Mouse (Mus musculus): ENCODE results near the gene Ckm. TPM values are rescaled to one million over a fixed set of nuclear protein-coding genes. Genes with fewer than 3 reads are reported as not detected.

Gene Ckm
- total RNA-seq, 1 experiment from 2014 or later = 1.5 TPM

DNA sequence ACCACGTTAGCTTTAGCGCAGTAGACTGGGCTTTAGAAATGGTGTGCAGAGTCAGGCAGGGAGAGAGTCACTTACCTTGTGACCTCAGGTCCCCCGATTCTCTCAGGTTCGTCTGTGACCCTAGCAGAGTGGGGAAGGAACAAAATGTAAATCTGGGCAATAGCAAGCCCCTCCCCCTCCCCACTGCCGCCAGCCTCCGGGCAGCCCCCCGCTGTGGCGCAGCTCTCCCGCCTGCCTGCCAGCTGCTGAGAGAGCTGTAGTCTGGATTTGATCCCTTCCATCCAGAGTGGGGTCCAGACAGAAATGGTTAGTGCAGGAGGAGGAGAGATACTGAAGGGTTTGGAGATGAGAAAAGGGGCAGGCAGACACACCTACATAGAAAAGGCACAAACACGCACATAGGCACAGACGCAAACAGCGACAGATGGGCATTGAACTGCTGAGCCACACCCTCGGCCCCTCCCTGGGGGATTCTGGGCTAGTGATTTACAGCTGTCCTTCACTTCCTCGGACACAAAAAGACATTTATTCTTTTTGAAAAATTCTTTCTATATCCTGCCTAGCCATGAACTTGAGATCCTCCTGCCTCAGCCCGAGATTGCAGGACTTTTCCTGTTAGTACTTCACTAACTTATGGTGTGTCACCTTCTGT, 23.5 kb downstream of the Ckm start:
- no peak for ATAC-seq (replicated peaks; ENCODE audit: low read depth, poor library complexity, severe bottlenecking)

DNA sequence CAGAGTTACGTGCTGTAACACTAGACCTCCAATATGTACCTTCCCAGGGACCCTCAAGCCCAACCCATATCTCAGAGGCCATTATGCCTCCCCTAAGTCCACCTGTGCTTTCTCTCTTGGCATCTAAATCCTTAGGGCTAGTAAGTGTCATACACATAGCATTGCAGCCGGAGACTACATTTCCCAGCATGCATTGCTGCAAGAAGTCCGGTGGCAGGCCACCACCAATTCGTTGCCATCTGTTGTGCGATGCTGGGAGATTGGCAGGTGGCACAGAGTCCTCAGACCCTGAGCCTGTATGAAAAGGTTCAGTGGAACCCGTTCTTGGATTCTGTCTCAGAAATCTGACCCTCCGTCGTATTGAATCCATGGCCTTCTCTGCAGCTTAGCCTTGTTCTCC, 25.1 kb downstream of the Ckm start:
- no peak for ATAC-seq (replicated peaks; ENCODE audit: low read depth, poor library complexity, severe bottlenecking)

DNA sequence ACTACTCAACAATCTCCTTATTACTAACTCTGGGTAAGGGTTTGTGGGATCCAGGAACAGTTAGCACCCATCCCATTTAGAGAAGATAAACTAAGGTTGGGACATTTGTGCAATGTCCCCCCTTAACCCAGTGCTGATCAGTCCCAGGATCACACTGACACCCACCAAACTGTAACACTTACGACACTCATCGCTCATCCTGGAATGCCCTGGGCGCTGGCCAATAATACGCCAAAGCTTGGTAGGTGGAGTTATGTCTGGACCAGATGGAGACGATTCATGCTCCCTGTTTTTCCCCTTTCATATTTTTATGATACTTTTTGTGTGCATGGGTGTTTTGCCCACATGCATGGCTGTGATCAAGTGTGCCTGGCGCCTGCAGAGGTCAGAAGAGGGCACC, 25.8 kb downstream of the Ckm start:
- ATAC-seq (replicated peaks; ENCODE audit: low read depth, poor library complexity, severe bottlenecking) = no peak

DNA sequence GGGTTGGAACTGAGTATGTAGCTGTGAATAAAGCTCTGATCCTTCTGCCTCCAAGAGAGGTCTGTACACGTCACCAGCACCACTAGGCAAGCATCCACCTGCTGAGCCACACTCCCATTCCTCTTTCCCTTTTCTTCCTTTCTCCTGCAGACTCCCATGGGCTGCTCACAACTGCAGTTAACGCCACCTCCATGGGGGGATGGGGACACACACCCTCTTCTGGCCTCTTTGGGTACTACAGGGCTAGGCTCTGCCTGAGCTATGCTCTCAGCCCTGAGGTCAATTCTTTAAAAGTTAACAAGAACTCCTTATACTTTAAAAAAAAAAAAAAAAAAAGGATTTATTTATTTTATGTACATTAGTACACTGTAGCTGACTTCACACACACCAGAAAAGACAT, 27.9 kb downstream of the Ckm start:
- no peak for ATAC-seq (replicated peaks; ENCODE audit: low read depth, poor library complexity, severe bottlenecking)

DNA sequence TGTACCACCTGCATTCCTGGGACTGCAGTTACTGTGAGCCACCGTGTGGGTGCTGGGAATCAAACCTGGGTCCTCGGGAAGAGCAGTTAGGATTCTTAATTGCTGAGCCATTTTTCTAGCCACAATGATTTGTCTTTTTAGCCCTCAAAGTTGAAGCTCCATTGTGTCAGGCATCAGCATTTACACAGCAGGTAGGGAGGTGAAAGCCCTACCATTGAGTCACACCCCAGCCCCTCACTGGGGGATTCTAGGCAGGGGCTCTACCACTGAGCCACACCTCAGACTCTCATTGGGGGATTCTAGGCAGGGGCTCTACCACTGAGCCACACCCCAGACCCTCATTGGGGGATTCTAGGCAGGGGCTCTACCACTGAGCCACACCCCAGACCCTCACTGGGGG, 31.7 kb downstream of the Ckm start:
- ATAC-seq (replicated peaks; ENCODE audit: low read depth, poor library complexity, severe bottlenecking) = no peak

DNA sequence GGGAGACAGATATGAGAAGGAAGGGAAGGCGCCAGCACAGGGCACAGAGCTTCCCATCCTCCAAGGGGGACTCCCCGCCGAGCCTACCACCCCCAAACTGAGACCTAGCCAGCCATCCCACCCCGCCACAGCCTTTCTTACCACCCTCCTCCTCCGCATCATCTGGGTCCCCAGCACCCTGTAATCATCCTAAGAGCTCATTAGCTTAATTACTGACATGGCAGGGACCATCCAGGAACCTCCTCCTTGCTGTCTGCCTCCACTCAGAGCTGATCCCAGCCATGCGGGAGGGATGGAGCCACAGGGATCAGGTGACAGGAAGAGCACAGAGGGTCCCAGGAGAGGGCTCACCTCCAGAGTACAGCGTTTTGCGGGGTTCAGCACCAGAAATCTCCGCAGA, 32.5 kb downstream of the Ckm start:
- ATAC-seq (replicated peaks; ENCODE audit: low read depth, poor library complexity, severe bottlenecking) = no peak

DNA sequence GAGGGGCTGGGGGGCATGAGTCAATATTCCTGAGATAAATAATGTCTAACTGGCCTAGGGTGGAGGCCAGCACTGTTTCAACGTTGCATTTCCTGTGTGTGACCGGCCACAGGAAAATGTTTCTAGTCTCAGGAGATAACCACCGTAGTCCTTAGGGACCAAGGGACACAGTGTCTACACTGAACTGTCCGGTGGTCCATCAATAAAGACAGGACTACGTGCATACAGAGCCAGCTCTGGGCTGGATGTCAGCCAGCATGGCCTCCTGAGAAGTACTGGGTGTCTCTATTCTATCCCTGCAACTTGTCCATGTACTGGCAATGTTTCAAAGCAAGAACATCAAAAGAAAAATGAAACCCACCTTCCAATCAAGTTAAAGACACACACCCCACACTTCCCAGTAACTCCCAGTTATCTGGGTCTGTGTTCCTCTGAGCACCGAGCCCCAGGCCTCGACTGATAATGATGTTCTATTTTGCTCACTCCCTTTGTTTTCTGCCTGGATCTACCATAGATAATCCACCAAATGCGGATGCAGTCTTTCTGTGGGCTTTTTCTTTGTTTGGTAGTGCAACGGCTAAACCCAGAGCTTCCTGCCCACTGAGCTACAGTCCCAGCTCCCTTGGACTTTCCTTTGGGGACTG, 37.0 kb downstream of the Ckm start:
- no peak for ATAC-seq (replicated peaks; ENCODE audit: low read depth, poor library complexity, severe bottlenecking)

DNA sequence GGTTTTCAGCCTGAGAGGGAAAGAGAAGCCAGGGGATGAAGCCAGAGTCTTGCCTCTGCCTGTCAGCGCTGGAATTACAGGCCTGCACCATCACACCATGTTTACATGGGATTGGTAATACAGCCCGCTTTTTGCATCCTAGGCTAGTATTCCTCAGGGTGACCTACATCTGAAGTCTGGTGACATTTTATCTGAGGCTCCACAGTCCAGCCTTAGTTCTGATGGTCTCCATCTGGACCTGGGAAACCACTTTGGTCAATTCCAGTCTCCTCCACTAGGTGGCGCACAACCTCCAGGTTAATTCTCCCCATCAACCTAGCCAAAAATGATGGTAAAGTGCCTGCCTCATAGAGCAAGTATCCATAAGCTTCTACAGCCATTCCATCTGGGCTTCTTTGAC, 38.8 kb downstream of the Ckm start:
- ATAC-seq (replicated peaks; ENCODE audit: low read depth, poor library complexity, severe bottlenecking) = peak; percentile 61

DNA sequence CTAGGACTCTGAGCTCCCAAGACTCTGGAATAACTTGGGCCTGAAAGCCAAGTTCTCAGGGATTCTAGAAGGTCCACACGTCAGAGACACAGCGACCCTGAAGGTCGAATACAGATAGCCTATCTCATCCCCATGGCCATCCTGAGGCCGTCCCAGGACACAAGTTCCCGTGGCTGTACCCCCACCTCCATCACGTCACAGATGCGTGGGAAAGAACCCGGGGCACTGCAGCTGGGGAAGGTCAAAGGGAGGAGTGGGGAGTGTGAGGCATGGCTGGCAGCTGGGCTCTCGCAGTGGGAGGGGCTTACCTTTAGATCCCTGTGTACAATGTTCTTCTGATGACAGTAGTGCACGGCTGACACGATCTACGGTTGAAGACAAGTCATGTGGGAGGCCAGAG, 40.2 kb downstream of the Ckm start:
- no peak for ATAC-seq (replicated peaks; ENCODE audit: low read depth, poor library complexity, severe bottlenecking)

DNA sequence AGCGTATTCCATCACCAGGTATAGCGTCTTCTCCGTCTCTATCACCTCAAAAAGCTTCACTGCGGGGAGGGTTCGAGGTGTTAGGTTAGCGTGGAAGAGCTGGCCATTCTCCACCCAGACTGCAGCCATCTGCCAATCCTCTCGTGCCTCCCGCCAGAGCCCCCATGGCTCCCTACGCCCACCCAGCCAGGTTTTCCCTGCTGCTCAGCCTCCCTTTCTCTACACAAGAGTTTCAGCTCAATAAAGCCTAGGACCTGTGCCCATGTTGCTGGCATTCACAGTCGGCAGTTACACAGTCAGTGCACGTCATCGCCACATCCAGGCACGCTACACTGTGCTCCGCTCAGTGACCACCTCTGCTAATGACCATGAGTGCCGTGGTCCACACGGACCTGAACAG, 43.1 kb downstream of the Ckm start:
- no peak for ATAC-seq (replicated peaks; ENCODE audit: low read depth, poor library complexity, severe bottlenecking)

DNA sequence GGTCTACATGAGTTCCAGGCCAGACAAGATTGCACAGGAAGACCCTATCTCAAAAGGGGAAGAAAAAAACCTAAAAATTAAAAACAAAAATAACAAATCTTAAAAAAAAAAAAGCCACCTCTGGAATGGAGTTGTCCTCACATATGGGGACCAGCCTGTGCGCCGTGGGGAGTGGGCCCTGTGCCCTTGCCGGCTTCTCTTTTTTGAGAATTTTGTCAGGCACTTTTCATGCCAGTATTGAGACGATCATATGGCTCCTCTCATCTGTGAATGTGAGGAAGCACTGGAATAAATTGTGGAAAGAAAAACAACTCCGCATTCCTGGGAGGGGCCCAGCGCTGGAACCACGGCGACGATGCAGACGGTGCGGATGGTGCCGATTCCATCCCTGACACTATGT, 44.6 kb downstream of the Ckm start:
- ATAC-seq (replicated peaks; ENCODE audit: low read depth, poor library complexity, severe bottlenecking) = no peak

DNA sequence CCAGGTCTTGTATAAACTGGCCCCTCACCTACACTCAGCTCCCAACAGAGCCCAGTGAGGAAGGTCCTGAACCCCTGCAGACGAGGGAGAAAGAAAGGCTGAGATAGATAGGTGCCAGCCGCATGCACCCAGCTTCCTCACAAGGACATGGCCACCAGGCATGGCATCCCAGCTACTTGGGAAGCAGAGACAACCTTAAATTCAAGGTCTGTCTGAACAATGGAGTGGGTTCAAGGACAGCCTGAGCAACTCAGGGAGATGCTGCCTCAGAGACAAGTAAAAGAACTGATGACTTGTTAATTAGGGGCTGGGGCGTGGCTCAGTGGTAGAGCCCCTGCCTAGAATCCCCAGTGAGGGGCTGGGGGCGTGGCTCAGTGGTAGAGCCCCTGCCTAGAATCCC, 50.6 kb downstream of the Ckm start:
- no peak for ATAC-seq (replicated peaks; ENCODE audit: low read depth, poor library complexity, severe bottlenecking)

DNA sequence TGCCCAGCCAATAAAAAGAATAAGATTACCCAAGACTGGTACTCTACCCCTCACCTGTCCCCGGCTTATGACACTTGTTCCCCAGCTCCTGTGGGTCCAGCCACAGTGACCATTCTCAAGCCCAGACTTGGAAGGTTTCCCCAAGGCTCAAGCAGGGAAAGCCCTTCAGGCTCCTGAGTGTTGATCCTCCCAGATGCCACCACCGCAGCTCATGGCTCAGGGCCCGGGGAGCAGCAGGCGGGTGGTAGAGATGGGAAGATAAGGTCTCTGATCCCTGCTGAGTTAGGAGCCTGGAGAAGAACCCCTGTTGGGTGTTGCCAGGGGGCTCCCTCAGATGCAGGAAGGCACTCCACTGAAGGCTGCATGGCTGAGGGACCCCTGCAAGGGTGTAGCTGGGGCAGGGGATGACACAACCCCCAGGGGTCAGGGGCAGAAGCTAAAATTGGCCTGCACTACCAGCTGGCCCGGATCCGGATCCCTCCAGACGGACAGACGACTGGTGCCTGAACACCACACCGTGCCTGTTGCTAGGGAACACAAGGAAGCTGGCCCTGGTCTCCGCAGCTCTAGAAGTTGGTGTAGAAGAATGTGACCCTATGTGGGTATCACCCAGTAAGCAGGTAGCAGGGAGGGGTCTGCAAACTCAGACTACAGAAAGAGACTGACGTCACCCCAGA, 51.4 kb downstream of the Ckm start:
- ATAC-seq (replicated peaks; ENCODE audit: low read depth, poor library complexity, severe bottlenecking) = no peak

DNA sequence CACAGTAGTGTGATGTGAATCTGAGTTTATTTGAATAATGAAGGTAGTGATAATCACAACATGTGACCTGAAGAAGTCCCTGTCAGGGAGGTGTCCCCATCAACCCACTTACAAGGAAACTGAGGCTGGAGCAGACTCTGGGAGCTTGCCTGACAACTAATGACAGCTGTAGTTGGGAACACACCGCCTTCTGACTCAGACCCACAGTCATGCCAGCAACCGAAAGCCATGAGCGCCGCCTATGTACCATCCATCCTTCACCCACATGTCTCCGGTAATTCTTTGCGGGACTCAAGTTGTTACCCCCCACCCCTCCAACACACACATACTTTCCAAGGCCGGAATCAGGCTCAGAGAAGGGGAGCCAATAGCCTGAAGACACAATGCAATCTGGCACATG, 52.1 kb downstream of the Ckm start:
- no peak for ATAC-seq (replicated peaks; ENCODE audit: low read depth, poor library complexity, severe bottlenecking)

DNA sequence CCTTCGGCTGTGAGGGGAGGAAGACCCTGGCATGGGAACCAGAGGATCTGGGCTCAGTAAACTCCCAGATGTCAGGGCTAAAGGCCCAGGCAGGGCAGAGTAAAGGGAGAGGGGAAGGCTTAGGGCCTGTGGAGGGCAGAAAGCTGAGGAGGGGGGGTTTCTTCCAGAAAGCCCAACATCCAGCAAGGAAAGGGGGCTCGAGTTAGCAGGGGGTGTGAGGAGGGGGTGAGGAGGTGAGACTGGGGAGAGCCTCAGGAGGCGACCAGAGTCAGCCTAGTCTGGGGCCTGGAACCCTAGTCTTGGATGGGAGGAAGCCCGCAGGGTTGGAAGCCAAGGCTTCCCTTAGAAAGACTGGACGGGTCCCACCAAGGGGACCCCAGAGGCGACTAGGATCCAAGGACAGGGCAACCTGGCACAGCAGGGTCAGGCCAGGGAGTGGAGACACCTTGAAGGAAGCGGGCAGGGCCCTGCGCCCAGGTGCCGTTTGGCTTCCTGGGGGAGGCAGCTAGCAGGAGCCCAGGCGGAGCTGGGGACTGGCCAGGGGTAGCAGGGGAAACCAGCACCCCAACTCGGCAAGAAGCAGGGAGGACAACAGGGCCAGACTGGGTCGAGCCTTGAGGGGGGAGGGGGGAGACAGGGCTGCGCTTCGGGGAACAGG, 53.0 kb downstream of the Ckm start:
- ATAC-seq (replicated peaks; ENCODE audit: low read depth, poor library complexity, severe bottlenecking) = no peak

DNA sequence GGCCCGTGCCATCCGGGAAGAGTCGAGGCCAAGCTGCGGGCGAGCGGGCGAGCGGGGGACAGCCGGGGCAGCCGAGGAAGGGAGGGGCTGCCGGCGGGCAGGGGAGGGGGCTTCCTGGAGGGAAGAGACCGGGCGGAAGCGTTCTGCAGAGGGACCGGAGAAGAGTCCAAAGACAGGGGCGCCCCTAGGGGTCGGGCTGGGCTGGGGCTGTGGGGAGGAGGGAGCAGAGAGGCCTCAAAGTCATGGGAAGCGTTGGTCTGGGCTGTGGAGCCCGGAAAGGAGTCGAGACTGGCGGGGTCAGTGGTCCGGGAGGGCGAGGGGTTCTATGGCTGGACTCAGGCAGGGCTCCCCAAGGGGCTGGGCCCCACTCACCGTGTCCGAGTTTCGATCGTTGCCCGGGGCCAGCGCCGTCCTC, 53.5 kb downstream of the Ckm start:
- peak; percentile 57 for ATAC-seq (replicated peaks; ENCODE audit: low read depth, poor library complexity, severe bottlenecking)

DNA sequence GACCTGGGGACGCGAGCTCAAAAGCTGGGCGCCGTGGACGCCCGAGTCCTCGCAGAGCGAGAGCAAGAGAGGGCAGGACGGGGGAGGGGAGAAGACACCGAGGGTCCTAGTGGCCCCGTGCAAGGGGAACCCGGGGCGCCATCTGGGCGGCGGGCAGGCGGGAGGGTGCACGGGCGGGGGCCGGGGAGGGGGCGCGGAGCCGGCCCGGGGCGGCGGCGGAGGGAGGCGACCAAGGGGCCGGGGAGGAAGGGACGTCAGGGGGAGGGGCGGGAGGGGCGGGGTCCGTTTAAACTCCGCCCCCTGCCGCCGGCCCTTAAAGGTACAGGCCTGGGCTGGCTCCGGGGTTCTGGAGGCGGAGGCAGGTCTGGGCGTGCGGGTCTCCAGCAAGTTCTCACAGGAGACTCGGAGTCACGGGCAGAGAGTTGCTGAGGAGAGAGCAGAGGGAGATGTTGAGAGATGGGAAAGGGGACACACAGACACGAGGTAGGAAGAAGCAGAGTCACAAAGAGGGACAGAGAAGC, 54.1 kb downstream of the Ckm start, which contains the start of gene Mark4:
Gene Mark4 (minus strand): TSS at position 231 of the 521 bp plus-strand sequence.
- peak; percentile 49 for ATAC-seq (replicated peaks; ENCODE audit: low read depth, poor library complexity, severe bottlenecking)

DNA sequence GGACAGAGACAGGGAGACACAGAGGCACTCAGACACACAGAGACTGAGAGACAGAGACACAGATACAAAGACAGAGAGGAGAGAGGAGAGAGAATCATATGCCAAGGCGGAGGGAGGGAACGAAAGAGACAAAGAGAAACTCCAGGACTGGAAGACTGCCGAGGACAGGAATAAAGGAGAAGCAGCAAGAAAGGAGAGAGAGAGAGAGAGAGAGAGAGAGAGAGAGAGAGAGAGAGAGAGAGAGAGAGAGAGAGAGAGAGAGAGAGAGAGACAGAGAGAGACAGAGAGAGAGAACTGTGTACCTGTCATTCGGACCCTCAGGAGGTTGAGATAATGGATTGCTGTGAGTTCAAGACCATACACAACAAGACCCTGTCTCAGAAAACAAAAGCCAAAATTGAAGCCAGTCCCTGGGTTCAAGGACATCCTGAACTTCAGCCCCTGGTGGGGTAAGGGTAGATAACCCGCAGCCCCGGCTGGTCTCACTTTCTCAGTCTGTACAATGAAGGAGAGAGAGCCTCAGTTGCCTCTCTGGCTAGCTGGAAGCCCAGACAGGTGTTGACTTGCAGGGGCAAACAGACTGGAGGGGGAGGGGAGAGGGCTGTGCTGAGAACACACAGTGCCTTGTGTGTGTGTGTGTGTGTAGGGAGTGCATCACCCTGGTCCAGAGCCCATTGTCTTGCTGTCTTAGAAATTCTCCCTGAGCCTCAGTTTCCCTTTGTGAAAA, 54.7 kb downstream of the Ckm start:
- ATAC-seq (replicated peaks; ENCODE audit: low read depth, poor library complexity, severe bottlenecking) = no peak

DNA sequence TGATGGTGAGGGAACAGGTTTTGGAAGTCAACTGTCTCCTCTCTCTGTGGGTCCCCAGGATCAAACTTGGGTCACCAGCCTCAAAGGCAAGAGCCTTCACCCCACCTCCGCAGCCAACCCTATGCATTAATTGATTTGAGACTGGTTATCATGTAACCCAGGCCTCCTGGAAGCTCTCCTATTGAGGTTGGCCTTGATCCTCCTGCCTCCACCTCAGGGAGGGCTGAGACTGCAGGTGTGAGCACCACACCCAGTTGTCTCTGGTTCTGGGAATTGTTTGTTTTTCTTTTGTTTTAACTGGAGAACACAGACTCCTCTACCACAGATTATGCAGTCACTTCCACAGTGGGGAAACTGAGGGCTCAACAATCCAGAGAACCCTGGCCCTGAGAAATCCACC, 55.9 kb downstream of the Ckm start:
- ATAC-seq (replicated peaks; ENCODE audit: low read depth, poor library complexity, severe bottlenecking) = no peak

DNA sequence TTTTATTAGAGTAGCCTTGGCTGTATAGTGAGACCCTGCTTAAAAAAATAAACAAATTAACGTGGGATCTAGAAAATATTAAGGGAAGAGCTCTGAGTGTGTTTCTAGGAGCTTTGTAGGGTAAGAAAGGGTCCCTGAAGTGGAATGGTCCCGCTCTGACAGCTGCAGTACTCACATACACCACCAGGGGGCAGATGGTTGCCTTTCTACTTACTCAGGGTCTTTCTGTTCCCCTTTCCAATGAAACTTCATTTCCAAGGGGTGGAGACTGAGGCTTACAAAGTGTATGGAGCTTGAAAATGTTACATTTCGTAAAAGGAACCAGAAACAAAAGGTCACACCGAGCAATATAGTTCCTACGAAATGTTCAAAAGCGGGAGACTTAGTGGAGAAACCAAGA, 56.9 kb downstream of the Ckm start:
- peak; percentile 70 for ATAC-seq (replicated peaks; ENCODE audit: low read depth, poor library complexity, severe bottlenecking)

Measured in common myeloid progenitor, adult 5-6 weeks (primary cell).